Mouse (Mus musculus) adipocyte (in vitro differentiated cells): Measurements from ENCODE around the gene Tbc1d30.

Experiments
- DNase-seq: peaks from one replicate; pipeline ENCODE4 v3.0.0-alpha.2; 2016; ENCODE audit warnings: low spot score

The Tbc1d30 gene

DNA sequence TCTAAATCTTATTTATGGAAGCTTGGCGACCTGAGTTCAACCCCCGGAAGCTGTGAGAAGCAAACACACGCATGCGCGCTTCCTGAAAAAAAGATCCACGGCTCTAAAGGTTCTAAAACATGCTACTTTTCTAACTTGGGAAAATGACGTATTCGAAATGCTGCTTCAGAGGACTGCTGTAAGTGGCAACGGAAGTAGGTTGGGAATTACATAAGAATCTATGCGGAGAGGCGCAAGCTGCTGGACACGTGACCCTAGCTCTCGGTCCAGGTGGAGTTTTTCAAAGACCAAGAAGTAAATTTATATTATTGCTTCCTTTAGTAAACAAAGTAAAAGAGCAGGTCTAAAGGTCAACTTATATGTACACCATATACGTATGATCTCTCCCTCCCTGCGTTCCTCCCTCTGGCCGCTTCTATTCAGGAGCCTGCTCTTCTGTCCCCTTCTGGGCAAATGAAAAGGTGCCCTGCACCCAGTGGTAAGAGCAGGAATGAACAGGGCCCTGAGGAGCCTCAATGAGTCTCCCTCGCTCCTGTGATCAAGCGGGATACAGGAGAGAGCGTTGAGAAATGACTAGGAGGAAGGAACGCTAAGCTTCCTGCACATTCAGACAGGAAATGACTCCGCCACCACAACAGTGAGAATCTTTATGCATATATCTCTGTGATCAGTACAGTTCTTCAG, 87.4 kb downstream of the Tbc1d30 start:
- DNase-seq, result no peak

DNA sequence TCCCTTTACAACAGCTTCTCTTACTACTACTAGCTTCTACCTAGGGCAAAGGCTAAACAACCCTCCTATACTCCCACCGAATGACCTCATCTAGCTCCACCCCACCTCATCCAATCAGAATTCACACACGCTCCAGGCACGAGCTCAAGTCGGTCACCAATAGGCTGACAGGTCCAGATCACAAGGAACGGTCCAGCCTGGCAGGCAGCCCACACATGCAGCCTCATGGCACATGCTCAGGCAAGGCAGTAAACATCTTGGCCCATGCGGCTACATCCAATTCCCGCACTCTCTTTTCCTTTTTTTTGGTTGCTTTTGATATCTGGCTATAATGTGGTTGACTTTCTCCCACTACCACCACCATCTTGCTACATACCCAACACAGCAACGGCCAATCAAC, 88.9 kb downstream of the Tbc1d30 start:
- DNase-seq, result no peak

DNA sequence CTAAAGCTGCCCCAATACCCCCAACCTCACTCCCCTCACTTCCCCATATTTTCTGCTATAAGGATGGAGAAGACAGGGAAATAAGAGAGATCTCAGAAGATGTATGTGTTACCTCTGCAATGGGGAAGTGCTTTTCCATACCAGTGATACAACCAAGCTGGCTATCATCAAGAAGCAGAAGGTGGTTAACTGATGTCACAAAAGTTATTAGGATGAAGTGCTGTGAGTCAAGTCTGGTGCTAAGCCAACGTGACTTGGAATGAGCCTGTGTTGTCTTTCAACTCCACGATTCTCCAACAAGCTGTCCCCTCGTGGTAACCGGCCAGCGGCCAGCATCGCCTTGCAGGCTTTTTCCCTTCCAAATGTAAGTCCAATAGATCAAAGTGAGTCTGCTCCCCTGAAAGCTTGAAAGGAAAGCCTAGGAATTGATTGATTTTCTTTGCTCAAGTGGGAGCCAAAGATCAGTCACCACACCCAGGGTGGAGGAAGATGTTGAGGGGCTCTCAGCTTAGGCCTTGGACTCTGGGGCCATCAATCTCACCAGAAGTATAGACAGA, 90.0 kb downstream of the Tbc1d30 start:
- no peak for DNase-seq

GRCm38 (mm10) chr10:121256115-121256825, 94.8 kb downstream of the Tbc1d30 start:
- peak; percentile 67 for DNase-seq

DNA sequence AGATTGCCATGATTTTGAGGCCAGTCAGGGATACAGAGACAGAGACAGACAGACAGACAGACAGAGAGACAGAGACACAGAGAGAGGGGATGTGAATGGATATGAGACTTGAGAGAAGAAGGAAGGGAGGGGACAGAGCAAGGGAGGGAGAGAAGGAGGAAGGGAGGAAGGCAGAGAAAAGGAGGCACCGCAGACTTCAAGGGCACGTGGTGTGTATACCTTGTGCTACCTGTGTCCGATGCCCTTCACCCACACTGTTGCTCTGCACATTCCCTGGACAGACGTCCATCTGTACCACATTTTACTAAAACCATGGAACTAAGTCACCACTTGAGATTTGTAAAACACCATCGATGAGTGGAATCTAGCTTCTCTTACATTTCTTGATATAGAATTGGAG, 95.6 kb downstream of the Tbc1d30 start:
- DNase-seq, result no peak

DNA sequence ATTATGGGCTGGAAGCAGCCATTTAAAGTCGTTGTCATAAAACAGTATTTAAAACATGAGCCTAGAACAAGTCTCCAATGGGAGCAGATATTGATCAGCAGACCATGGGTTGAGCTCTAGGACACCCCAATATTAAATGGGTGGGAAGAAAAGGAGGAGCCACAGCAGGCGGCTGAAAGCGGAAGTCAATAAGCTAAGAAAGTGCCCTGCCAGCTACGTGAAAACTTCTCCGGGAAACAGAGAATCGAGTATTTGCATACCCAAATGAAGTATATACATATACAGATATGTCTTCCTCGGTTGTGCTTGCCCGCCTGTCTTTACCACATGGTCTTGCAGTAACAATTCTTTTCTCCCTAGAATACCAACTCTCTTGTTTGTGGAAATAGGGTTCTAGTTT, 96.7 kb downstream of the Tbc1d30 start:
- DNase-seq, result no peak

DNA sequence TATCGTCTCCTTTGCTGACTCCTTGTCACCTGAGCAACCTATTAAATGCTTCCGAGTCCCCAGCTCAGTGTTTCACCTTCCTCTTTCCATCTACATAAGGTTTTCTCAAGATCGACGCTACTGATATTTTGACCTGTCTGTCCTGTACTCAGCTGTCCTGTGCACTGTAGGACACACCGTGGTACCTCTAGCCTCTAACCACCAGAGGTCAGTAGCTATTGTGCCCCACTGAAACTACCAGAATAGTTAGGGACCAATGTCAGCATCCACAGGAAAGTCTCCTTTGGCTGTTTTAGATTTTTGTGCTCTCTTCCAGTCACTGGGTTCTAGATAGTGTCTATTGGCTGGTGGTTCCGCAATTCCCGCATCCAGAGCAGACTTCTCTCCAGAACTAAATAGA, 98.3 kb downstream of the Tbc1d30 start:
- no peak for DNase-seq

- no peak for DNase-seq
Measured at GRCm38 (mm10) chr10:121251191-121251590, 99.9 kb downstream of the Tbc1d30 start.

DNA sequence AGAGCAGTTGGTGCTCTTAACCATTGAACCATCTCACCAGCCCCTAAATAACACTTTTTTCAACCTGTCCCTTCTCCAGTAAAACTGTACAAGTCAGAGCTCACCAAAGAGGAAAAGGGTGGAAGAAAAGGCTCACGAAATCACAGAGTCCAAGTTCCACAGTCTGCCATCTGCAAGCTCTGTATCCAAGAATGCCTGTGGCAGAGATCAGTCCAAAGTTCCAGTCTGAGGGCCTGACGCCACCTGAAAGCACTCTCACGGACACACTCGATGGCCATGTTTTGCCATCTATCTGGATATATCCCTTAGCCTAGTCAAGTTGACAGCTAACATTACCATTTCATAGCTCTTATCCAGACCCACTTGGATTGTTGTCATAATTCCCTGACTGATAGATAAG, 101.3 kb downstream of the Tbc1d30 start:
- no peak for DNase-seq

- no peak for DNase-seq
Measured at GRCm38 (mm10) chr10:121247545-121247944, 103.5 kb downstream of the Tbc1d30 start.

GRCm38 (mm10) chr10:121246971-121247370, 104.1 kb downstream of the Tbc1d30 start:
- no peak for DNase-seq

- no peak for DNase-seq
Measured at GRCm38 (mm10) chr10:121243373-121244207, 107.5 kb downstream of the Tbc1d30 start.

DNA sequence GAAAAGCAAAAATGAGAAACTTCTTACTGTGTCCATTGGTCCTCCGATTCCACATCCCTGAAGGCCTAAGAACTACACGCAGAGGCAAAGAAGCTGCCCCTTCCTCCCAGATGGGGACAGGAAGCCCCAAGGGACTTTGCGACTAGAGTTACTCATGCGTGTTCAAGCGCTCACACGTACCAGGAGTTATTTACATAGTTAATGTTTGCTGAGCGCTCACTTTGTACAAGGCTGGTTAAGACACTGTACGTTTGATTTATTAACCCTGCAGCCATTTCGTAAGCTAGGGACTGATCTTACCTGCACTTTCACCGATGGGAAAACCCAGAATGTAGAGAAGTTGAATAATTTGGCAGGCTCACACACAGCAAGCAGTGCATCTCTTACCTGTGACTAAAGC, 108.5 kb downstream of the Tbc1d30 start:
- DNase-seq, result no peak

GRCm38 (mm10) chr10:121239065-121239464, 112.0 kb downstream of the Tbc1d30 start:
- DNase-seq, result no peak

GRCm38 (mm10) chr10:121238551-121238950, 112.5 kb downstream of the Tbc1d30 start:
- DNase-seq, result no peak

DNA sequence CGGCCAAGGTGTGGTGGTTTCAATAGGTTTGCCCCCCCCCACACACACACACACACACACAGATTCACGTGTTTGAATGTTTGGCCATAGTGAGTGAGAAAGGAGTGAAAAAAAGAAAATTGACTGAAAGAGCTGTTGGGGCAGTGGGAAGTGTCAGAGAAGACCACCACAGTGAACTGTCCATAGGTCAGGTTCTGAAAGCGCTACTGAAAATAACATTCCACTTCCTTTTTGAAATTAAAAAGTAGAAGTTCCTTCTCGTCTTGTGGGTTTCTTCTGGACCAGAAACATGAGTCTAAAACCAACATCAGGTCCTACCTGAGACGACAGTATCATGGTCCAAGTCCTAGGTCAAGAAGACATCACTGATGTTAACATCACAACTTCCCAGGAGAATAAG, 113.7 kb downstream of the Tbc1d30 start:
- no peak for DNase-seq

DNA sequence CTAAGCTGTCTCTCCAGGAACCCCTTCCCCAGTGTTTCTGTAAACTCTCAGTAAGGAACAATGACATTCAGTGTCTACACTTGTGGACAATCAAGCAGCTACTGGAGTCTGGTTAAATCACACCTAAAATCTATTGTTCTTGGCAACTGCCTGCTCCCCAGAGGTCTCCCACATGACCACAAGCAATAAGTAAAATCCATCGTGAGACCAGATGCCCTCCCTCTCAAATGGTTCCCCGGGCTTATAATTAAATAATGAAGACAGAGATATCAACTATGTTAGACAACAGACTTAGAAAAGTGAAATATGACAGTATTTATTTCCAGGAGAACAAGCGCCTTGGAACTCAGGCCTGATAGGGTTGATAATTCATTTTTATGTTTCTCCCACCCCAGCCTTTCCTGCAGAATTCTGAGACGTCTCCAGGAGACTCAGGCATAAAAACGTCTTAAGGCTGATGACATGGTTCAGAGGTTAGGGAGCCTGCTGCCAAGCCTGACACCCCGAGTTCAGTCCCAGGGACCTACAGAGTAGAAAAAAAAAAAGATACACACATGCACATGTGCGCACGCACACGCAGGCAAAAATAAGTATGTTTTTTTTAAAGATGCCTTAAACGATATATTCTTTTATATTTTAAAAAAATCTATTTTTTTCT, 115.8 kb downstream of the Tbc1d30 start:
- no peak for DNase-seq

DNA sequence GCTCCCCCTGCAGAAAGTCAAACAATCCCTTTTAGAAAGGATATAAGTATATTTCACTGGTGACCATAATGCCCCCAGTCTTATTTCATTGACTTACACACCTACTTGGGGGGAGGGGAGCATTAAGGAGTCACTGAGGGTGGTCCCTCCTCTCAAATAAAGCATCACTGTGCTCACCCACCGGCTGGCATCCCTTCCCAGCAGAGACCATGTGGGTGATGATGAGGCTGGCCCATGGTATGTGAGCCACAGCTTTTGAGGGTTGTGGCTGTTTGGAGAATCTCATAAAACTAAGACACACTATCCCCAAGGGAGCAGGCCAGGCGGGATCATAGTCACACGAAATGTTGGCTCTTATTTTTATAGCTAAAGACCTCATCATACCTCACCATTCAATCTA, 116.6 kb downstream of the Tbc1d30 start:
- DNase-seq, result no peak

GRCm38 (mm10) chr10:121228422-121228953, 122.6 kb downstream of the Tbc1d30 start:
- no peak for DNase-seq

- DNase-seq, result no peak
Measured at GRCm38 (mm10) chr10:121227988-121228409, 123.1 kb downstream of the Tbc1d30 start.

DNA sequence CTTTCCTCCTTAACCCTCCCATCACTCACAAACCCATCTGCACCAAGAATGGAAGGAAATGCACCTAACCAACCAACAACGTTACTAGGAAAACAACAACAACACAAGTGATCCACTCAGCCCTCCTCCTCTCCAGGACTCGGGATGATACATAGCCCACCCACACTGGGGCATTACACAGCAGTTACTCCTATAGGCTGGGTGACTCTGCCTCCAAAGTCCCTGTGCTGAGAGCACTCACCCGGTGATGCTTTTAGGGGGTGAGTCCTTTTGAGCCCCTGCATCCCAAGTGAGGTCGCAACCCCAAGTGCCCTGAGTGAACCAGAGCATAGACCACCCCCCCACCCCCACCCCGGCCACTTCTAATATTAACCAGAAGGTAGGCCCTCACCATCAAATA, 123.7 kb downstream of the Tbc1d30 start:
- no peak for DNase-seq

DNA sequence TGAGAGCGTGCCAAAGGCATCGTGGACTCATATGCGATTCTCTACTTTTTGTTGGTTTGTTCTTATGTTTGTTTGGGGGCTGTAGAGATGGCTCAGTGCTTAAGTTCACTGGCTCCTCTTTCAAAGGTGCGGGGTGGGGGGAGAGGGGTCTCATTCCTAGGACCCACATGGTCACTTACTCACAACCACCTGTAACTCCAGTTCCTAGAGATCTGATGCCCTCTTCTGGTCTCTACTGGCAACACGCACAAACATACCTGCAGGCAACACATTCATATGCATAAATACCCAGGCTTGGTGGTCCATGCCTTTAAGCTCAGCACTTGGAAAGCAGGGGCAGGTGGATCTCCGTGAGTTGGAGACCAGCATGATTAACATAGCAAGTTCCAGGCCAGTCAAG, 125.4 kb downstream of the Tbc1d30 start:
- no peak for DNase-seq
